Mouse (Mus musculus): ENCODE results near the gene Tshz2. TPM values are rescaled to one million over a fixed set of nuclear protein-coding genes. Genes with fewer than 3 reads are reported as not detected.

Tshz2 gene
- polyA plus RNA-seq, 1 experiment, result 16.1 TPM

DNA sequence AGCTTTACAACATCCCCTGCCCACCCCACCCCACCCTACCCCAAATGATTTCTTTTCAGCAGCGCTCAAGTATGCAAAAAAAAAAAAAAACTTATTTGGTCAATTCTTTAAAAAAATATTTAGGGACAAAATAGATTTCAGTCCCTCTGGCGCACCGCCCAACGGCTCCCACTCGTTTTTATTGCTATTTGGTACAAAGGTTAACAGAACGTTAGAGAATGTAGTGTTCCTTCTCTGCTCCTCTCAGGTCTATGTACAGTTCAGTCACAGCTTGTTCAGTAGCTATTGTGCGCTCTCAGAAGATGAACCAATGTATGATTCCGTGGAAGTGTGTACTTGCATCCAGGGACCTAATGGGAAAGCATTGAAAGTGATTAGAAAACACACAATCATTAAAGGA is 477.5 kb downstream of the Tshz2 start:
- 79% methylated on average over 8 of the region's 8 CpGs for WGBS
- TF ChIP-seq POLR2A (IDR thresholded peaks at IDR 0.05; ENCODE audit: borderline replicate concordance, insufficient read depth, low read length) (no peak), CTCF (IDR thresholded peaks at IDR 0.05; ENCODE audit: borderline replicate concordance, insufficient read depth, low read depth, low read length) (no peak)
- Histone ChIP-seq H3K4me3 (replicated peaks; ENCODE audit: insufficient read depth, low read depth, low read length) (no peak overlapping the region), H3K27me3 (ENCODE audit: control insufficient read depth, insufficient read depth, low read length) (no peaks in the 10 kb centered on the region), H3K4me1 (ENCODE audit: control insufficient read depth, insufficient read depth, low read length) (no peaks in the 10 kb centered on the region), H3K27ac (ENCODE audit: insufficient read depth, low read length) (no peak overlapping the region)
- no peak for DNase-seq

DNA sequence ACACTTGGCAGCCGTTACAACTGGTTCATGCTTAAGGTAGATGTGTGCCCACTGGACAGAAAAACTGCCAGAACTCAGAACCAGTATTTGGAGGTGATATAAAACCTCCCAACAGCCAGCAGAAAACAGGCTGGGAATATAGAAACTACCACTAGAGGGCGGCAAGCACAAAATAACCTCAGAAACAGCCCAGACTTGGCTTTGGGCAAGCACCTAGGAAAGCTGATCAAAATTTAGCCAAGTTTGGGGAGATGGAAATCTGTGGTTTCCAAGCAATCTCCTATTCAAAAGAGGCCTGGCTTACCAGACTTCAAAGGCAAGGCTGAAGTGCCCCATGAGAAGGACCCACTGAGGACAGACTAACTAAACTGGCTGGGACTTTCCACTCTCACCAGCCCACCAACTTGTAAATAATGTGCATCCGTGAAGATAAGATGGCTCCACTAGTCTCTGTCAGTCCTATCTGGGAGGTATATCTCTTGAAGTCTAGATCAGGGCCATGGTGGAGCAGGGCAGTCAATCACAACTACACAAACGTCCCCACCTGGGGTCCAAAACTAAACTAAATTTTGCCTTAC is 484.0 kb downstream of the Tshz2 start:
- no peaks in the 10 kb centered on the region; the same call in 1 of the 2 replicates for H3K27me3 ChIP-seq (ENCODE audit: control insufficient read depth, insufficient read depth, low read length)
- WGBS, result 38% methylated on average over 4 of the region's 4 CpGs
- no peaks in the 10 kb centered on the region for H3K4me1 ChIP-seq (ENCODE audit: control insufficient read depth, insufficient read depth, low read length)
- H3K27ac ChIP-seq (ENCODE audit: insufficient read depth, low read length), result no peak overlapping the region
- no peak overlapping the region for H3K4me3 ChIP-seq (replicated peaks; ENCODE audit: insufficient read depth, low read depth, low read length)
- TF ChIP-seq POLR2A (IDR thresholded peaks at IDR 0.05; ENCODE audit: borderline replicate concordance, insufficient read depth, low read length) (no peak), CTCF (IDR thresholded peaks at IDR 0.05; ENCODE audit: borderline replicate concordance, insufficient read depth, low read depth, low read length) (peak; percentile 59; the same call in 1 of the 2 replicates)
- DNase-seq, result peak; percentile 41 to 48

DNA sequence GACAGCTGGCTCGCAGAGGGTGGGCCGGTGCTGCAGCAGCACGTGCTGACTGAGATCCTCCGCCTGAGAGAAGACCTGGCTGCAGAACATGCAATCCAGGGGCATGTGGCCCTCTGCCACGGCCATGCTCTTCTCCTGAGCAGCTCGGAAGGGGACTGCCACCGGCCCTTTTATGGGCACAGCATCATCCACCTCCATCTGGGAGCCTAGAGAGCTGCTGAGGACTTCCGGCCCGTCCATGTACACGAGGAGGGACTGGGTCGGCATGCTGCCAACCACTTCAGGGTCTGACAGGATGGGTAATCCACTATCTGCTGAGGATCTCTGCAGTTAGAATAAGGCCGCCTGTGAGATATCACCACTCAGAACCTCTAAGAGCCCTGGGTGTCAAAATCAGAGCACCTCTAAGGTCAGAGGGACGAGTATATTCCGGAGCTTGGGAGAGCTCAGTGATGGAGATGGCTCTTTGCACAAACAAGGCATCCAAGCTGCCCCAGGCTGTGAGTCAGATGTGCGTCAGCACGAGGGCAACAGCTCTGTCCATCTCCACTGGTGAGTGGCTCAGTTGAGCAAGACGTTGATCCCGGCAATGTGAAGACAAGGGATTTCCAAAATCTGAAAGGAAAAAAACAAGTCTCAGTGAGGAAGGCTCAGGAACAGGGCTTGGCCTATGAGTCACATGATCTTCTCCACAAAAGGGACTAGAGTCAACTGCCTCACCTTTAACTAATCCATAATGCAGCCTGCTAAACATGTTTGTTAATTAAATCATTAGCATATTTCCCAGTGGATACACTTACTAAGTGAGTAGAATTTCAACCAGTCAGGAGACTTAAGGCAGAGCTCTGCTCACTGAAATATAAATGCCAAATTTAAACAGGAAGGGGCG is 487.6 kb downstream of the Tshz2 start:
- Histone ChIP-seq H3K27ac (ENCODE audit: insufficient read depth, low read length) (no peak overlapping the region), H3K4me3 (replicated peaks; ENCODE audit: insufficient read depth, low read depth, low read length) (no peak overlapping the region), H3K27me3 (ENCODE audit: control insufficient read depth, insufficient read depth, low read length) (no peaks in the 10 kb centered on the region; the same call in 1 of the 2 replicates), H3K4me1 (ENCODE audit: control insufficient read depth, insufficient read depth, low read length) (no peaks in the 10 kb centered on the region)
- TF ChIP-seq CTCF (IDR thresholded peaks at IDR 0.05; ENCODE audit: borderline replicate concordance, insufficient read depth, low read depth, low read length), result no peak
- no peak for TF ChIP-seq POLR2A (IDR thresholded peaks at IDR 0.05; ENCODE audit: borderline replicate concordance, insufficient read depth, low read length)
- WGBS, result 65% methylated on average over 19 of the region's 19 CpGs
- DNase-seq, result no peak

Other genes starting within 250 kb of the Tshz2 start
- gene Gm11011, start 45.3 kb upstream of the Tshz2 start, polyA plus RNA-seq (2012; rRNA removed), result not detected in 2 replicates